Mouse (Mus musculus) frontal cortex, postnatal 14 days (tissue): Measurements from ENCODE around the gene Polr3a.
A peak's percentile ranks its signal among the peaks of the same experiment; 100 is the strongest.
"Not testable (repeated sequence)": the region's sequence is repeated elsewhere in the genome, so short reads cannot be mapped to it uniquely, and the experiment has no call there.

Experiments used
- DNase-seq, 2 experiments: peaks; one replicate each; pipeline ENCODE4 v3.0.0; 2022; ENCODE audit warnings: low spot score in 2 of 2

Gene Polr3a

DNA sequence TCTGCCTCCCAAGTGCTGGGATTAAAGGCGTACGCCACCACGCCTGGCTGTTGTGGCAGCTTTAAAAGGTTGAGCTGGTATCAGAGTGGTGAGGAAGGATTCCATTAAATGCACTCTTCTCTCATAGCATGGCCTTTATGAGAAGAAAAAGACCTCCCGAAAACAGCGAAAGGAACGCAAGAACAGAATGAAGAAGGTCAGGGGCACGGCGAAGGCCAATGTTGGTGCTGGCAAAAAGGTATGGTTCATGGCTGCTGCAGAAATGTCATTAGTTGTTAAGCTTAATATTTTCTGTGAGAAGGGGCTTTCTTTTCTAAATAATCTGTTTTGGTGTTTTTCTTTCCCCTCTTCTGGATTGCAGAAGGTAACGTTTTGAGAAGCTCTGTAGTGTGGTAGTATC, 6.4 kb upstream of the Polr3a start:
- no peak for DNase-seq

GRCm38 (mm10) chr14:24491266-24491981, 4.6 kb upstream of the Polr3a start:
- no peak for DNase-seq

- DNase-seq: peak; percentile 96 to 99
Measured at GRCm38 (mm10) chr14:24490468-24491265, 3.8 kb upstream of the Polr3a start.

- not testable (repeated sequence) for DNase-seq
Measured at GRCm38 (mm10) chr14:24489772-24490171, 2.9 kb upstream of the Polr3a start.

DNA sequence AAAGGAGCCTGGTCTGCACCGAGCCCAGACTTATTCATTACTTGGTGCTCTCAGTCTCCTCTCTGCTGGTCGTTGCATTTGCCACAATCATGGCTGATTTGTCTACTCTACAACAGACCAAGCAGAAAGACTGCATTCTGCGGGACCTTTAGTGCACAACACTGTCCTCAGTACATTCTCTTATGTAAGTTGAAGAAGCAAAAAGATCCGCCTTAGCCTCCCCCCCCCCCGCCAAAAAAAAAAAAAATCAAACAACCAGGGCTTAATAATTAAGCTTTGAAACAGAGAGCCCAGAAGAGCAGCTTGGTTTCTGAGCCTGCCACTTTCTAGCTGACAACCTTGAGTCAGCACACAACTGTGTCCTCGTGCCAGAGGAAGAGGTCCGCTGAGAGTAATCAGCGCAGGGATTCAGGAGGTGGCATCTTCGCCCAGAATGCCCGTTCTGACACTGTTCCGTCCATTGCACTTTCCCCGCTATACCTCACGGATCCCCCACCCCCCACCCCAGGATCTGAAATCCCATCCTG, 554 bp downstream of the Polr3a start:
- no peak for DNase-seq

DNA sequence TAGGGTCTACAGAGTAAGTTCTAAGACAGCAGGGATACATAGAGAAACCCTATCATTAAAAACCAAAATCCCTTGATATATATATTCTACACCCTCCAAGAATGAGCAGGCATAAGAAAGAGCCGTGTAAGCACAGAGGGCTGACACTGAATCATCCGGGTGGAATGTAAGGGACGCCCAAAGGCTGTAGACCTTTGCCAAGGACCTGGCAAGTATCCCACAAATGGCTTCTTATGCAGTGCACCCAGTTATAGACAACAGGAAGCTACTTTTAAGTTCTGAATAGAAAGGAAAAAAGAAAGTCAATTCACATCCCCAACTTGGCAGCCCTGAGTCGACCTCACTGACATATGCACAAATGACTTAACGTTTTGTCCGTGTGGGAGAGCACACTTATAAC, 18.1 kb downstream of the Polr3a start:
- DNase-seq: no peak

- no peak for DNase-seq
Measured at GRCm38 (mm10) chr14:24458191-24458590, 28.7 kb downstream of the Polr3a start.

GRCm38 (mm10) chr14:24443529-24443928, 43.3 kb downstream of the Polr3a start:
- not testable (repeated sequence) for DNase-seq
